Mouse (Mus musculus) testis, adult 2 months (tissue): ENCODE results near the gene Kazn.

ENCODE experiments used
- CTCF ChIP-seq: fragments of 200-500 bp; IDR thresholded peaks from 2 replicates; pipeline ENCODE4 v1.5.1; 2012; ENCODE audit warnings: low read depth, mild to moderate bottlenecking, inconsistent platforms, low read length, moderate library complexity; ENCODE audit not compliant: control insufficient read depth, insufficient read depth, insufficient replicate concordance
- POLR2A ChIP-seq: fragments of 200-500 bp; IDR thresholded peaks from 2 replicates; pipeline ENCODE4 v1.6.1; 2012; ENCODE audit warnings: low read depth, mild to moderate bottlenecking, inconsistent platforms, low read length, moderate library complexity; ENCODE audit not compliant: control insufficient read depth

DNA sequence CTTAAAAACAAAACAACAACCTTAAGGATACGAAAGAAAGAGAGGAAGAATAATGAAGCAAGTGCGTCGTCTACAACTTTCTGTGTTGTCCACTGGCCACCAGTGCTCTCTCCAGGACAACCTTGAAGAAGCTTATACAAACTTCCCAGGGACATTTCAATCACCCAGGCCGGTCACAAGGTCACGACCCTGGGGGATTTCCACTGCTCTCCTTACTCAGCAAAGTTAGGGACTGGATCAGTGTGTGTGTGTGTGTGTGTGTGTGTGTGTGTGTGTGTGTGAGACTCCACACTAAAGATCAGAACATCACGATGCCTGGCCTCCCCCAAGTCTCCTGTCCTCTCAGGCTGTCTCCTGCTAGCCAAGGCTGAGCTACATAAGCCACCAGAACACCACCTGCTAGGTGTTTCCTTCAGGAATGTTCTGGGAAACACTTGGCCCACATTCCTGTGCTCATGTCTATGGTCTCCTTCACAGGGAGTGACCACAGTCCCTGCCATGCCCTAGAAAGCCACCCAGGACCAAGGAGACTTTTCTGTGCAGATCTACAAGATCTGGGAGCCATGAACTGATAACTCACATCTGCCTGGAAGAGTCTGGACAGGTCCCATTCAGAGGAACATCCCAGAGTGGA is 3.7 kb upstream of the Kazn start:
- no peak for TF ChIP-seq POLR2A
- TF ChIP-seq CTCF, result no peak
